25 mouse cellular contexts compared by ENCODE assay signal in genomic region chr13:89335908-89336579, GRCm38 (mm10).
DNase-seq lines count a peak whose midpoint lies in the region; ATAC-seq lines count a peak whose summit lies in the region.
"Had no signal": no experiment of that assay in that cellular context is flagged by ENCODE, and none has a peak within 500 bp of the region (broad histone marks: within the 10 kb centered on the region; RNA-seq: fewer than 3 reads in every experiment).

No protein-coding gene starts in this region.

- H3K4me2 ChIP-seq in heart, embryonic 11.5 days = peak overlapping the region; percentile 49
- no peak overlapping the region for H3K4me2 ChIP-seq in limb, embryonic 12.5 days
- no peak overlapping the region for H3K4me2 ChIP-seq in embryonic facial prominence, embryonic 14.5 days (ENCODE audit: low read depth, low read length)
- H3K4me2 ChIP-seq in midbrain, embryonic 15.5 days = no peak overlapping the region
- H3K4me2 ChIP-seq: intestine, embryonic 15.5 days had no signal

- peaks cover 4% of the 10 kb centered on the region for H3K4me1 ChIP-seq in heart, embryonic 11.5 days (ENCODE audit: control insufficient read depth, insufficient read depth, low read length)
- H3K4me1 ChIP-seq in limb, embryonic 12.5 days (replicated peaks) = no peaks in the 10 kb centered on the region
- no peaks in the 10 kb centered on the region for H3K4me1 ChIP-seq in limb, embryonic 10.5 days
- H3K4me1 ChIP-seq in embryonic facial prominence, embryonic 14.5 days (ENCODE audit: control insufficient read depth, insufficient read depth, low read length) = 0 out of 2 replicates have a peak, but pooled peaks cover 3% of the 10 kb centered on the region
- H3K4me1 ChIP-seq in midbrain, embryonic 15.5 days = no peaks in the 10 kb centered on the region
- H3K4me1 ChIP-seq: hindbrain, embryonic 10.5 days; intestine, embryonic 15.5 days had no signal

- no peaks in the 10 kb centered on the region for H3K9me3 ChIP-seq in heart, embryonic 11.5 days (replicated peaks; ENCODE audit: control insufficient read depth, low read length)
- H3K9me3 ChIP-seq in limb, embryonic 12.5 days = no peaks in the 10 kb centered on the region
- H3K9me3 ChIP-seq in limb, embryonic 10.5 days (replicated peaks) = no peaks in the 10 kb centered on the region
- no peaks in the 10 kb centered on the region for H3K9me3 ChIP-seq in embryonic facial prominence, embryonic 14.5 days (ENCODE audit: control insufficient read depth, low read length)
- H3K9me3 ChIP-seq in midbrain, embryonic 15.5 days = no peaks in the 10 kb centered on the region
- H3K9me3 ChIP-seq: forebrain, embryonic 10.5 days; hindbrain, embryonic 10.5 days; intestine, embryonic 15.5 days had no signal

- H3K36me3 ChIP-seq in heart, embryonic 11.5 days (ENCODE audit: control insufficient read depth, insufficient read depth, low read length) = no peaks in the 10 kb centered on the region
- H3K36me3 ChIP-seq in limb, embryonic 12.5 days = no peaks in the 10 kb centered on the region
- no peaks in the 10 kb centered on the region for H3K36me3 ChIP-seq in limb, embryonic 10.5 days
- H3K36me3 ChIP-seq in embryonic facial prominence, embryonic 14.5 days (ENCODE audit: control insufficient read depth, insufficient read depth, low read length) = no peaks in the 10 kb centered on the region
- no peaks in the 10 kb centered on the region for H3K36me3 ChIP-seq in midbrain, embryonic 15.5 days (replicated peaks)
- H3K36me3 ChIP-seq: forebrain, embryonic 10.5 days; hindbrain, embryonic 10.5 days; intestine, embryonic 15.5 days had no signal

- H3K27ac ChIP-seq in heart, embryonic 11.5 days (ENCODE audit: low read depth, low read length) = peak overlapping the region; percentile 7; the same call in 1 of the 2 replicates
- H3K27ac ChIP-seq in limb, embryonic 12.5 days = 0 out of 2 replicates have a peak overlapping the region, but pooled peaks have one; percentile 7
- H3K27ac ChIP-seq in limb, embryonic 10.5 days = no peak overlapping the region
- peak overlapping the region; percentile 24 for H3K27ac ChIP-seq in embryonic facial prominence, embryonic 14.5 days (replicated peaks; ENCODE audit: low read depth, low read length)
- no peak overlapping the region for H3K27ac ChIP-seq in midbrain, embryonic 15.5 days
- H3K27ac ChIP-seq: forebrain, embryonic 10.5 days; heart, adult 2 months; hindbrain, embryonic 10.5 days; intestine, embryonic 15.5 days; layer of hippocampus, adult 2 months; liver, embryonic 14.5 days had no signal

- H3K27me3 ChIP-seq in heart, embryonic 11.5 days (ENCODE audit: control insufficient read depth, insufficient read depth, low read length) = no peaks in the 10 kb centered on the region
- no peaks in the 10 kb centered on the region for H3K27me3 ChIP-seq in limb, embryonic 12.5 days
- H3K27me3 ChIP-seq in limb, embryonic 10.5 days (ENCODE audit: low read depth, poor library complexity, severe bottlenecking) = no peaks in the 10 kb centered on the region
- H3K27me3 ChIP-seq in embryonic facial prominence, embryonic 14.5 days (replicated peaks; ENCODE audit: control insufficient read depth, insufficient read depth, low read length) = no peaks in the 10 kb centered on the region
- H3K27me3 ChIP-seq in midbrain, embryonic 15.5 days (replicated peaks) = no peaks in the 10 kb centered on the region
- H3K27me3 ChIP-seq: intestine, embryonic 15.5 days had no signal

- 17% methylated on average over 7 of the region's 7 CpGs for WGBS in heart, embryonic 11.5 days (ENCODE audit: insufficient replicate concordance)
- WGBS in limb, embryonic 12.5 days = 58% methylated on average over 7 of the region's 7 CpGs
- 62% methylated on average over 7 of the region's 7 CpGs for WGBS in limb, embryonic 10.5 days
- whole genome bisulfite sequencing in embryonic facial prominence, embryonic 14.5 days = 40% methylated on average over 7 of the region's 7 CpGs
- 59% methylated on average over 7 of the region's 7 CpGs for WGBS in midbrain, embryonic 15.5 days

- 0 out of 2 replicates have a peak overlapping the region, but pooled peaks have one; percentile 22 for H3K9ac ChIP-seq in heart, embryonic 11.5 days (ENCODE audit: low read depth, low read length)
- H3K9ac ChIP-seq in limb, embryonic 12.5 days (replicated peaks) = no peak overlapping the region
- no peak overlapping the region for H3K9ac ChIP-seq in embryonic facial prominence, embryonic 14.5 days (ENCODE audit: low read depth, low read length)
- H3K9ac ChIP-seq in midbrain, embryonic 15.5 days = no peak overlapping the region
- H3K9ac ChIP-seq: intestine, embryonic 15.5 days; liver, embryonic 14.5 days had no signal

- no peak overlapping the region for H3K4me3 ChIP-seq in heart, embryonic 11.5 days (ENCODE audit: low read depth, low read length)
- no peak overlapping the region for H3K4me3 ChIP-seq in limb, embryonic 12.5 days (replicated peaks)
- no peak overlapping the region for H3K4me3 ChIP-seq in limb, embryonic 10.5 days
- no peak overlapping the region for H3K4me3 ChIP-seq in embryonic facial prominence, embryonic 14.5 days (ENCODE audit: low read depth, low read length)
- no peak overlapping the region for H3K4me3 ChIP-seq in midbrain, embryonic 15.5 days
- H3K4me3 ChIP-seq: forebrain, embryonic 10.5 days; heart, adult 2 months; hindbrain, embryonic 10.5 days; intestine, embryonic 15.5 days; layer of hippocampus, adult 2 months; myocyte had no signal

- ATAC-seq in heart, embryonic 11.5 days (replicated peaks; ENCODE audit: insufficient number of reproducible peaks, low FRiP score, low TSS enrichment) = 0 out of 2 replicates have a peak, but pooled peaks have one; percentile 42
- ATAC-seq in limb, embryonic 12.5 days (ENCODE audit: insufficient number of reproducible peaks, insufficient read depth, low FRiP score, low TSS enrichment, low read depth) = no peak
- ATAC-seq in embryonic facial prominence, embryonic 14.5 days (ENCODE audit: low read depth) = no peak
- ATAC-seq in midbrain, embryonic 15.5 days (replicated peaks) = peak; percentile 60
- ATAC-seq in megakaryocyte progenitor cell, adult 5-6 weeks (replicated peaks; ENCODE audit: poor library complexity) = no peak
- ATAC-seq: forebrain, embryonic 16.5 days; hindbrain, embryonic 16.5 days; intestine, embryonic 15.5 days had no signal

- no peak for DNase-seq in heart, adult 8-10 months (ENCODE audit: low spot score)
- DNase-seq in limb, embryonic 10.5 days (ENCODE audit: low spot score) = no peak
- peak; percentile 54 for DNase-seq in embryonic facial prominence, embryonic 14.5 days (ENCODE audit: low spot score)
- no peak for DNase-seq in thymus, postnatal 36 days
- DNase-seq: cerebellum, adult 18-20 months; cerebellum, postnatal 14 days; embryo, embryonic 11 days; gastrocnemius, postnatal 25 days; heart, adult 2 months; kidney, adult 8-10 months; kidney, postnatal 25 days; lung, postnatal 4 days; thymus, postnatal 4 days had no signal

Comparison
In these comparisons a context has a peak if more than half of its experiments do, and no peak if none do; other contexts are left out.
1. H3K27ac ChIP-seq: peak in heart, embryonic 11.5 days (single experiment), limb, embryonic 12.5 days (single experiment) and embryonic facial prominence, embryonic 14.5 days (single experiment); none in limb, embryonic 10.5 days (single experiment) and midbrain, embryonic 15.5 days (single experiment).
2. ATAC-seq: peak in heart, embryonic 11.5 days (single experiment) and midbrain, embryonic 15.5 days (single experiment); none in limb, embryonic 12.5 days (single experiment), embryonic facial prominence, embryonic 14.5 days (single experiment) and megakaryocyte progenitor cell, adult 5-6 weeks (single experiment).